Mouse (Mus musculus): ENCODE measurements around the gene Iqcf1.

The Iqcf1 gene

DNA sequence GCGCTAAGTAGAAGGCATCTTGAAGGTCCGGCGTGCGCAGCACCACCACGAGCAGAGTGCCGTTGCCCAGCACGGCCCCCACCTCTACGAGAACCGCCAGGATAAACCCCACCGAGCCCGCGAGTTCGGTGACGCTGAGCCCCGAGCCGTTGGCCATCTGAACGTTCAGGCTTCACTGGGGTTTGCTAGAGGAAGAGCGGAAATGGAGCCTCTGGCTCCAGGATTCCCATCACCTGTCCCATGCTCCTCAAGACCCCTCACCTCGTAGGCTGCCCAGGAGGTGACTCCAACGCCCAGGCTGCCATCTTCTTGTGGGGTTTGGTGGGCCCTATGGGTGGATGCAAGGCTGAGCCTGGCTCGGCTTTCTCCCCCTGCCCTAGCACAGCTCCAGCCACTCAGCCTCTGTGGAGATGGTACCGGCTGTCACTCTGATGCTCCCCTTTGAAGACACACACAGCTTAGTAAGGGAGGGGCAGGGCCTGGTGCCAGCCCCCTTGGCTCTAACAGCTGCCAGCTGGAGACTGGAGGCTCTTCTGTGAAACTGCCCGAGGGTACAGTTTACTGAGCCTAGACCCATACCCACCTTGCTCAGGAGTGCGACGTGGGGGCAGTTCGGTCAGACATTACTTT is 34.1 kb upstream of the Iqcf1 start, which contains the start of gene Gpr62:
TSS of gene Gpr62 (minus strand) at position 368 of the 630 bp plus-strand sequence.
- peak; percentile 90 for DNase-seq

DNA sequence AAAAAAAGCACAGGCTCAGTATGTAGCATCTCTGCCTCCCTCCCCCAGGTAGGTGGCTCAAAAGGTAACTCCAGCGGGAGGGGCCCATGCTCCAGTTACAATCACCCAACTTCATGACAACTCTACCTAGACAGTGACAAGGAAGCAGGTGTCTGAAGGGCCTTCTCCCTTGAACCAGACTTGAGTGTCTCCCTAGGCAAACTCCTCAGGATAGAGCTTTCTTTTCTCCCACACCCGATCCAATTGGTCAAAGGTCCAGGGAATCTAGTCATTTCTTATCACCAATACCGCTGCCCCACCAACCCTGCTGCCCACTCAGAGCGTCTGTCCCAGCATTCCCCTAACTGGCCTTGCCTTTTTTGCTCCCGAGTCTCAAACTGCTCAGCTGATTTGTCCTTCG is 33.0 kb upstream of the Iqcf1 start:
- no peak for DNase-seq

DNA sequence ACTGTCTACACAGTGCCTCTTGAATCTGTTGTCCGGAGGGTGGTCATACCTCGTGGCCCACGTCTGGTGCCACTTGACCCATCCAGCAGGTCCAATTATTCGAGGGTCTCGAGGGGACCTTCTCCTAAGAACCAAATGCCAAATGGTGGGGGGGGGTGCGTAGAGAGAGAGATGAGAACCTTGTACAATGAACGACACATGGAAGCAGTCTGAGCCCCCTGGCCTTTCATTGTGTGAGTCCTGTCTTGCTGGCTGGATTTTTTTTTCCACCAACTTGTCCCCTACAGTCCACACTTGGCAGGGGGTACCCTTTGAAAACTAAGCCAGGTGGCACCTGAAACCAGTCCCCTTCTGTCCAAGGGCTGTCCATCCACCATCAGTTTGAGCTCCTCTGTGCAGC is 32.0 kb upstream of the Iqcf1 start:
- no peak for DNase-seq

DNA sequence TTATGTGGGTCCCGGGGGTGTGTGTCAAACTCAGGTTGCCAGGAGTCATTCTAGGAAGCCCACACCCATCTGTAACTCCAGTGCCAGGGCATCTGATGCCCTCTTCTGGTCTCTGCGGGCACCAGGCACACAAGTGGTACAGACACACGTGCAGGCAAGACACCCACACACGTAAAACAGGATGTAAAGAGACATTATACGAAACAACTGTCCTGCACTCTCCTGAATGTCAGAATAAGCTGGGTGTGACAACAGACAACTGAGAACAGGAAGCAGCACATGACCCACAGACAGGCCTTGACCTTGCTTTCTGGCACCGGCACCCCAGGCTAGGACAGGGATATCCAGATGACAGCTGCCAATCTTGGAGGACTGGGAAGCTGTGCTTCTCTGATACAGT is 30.4 kb upstream of the Iqcf1 start:
- DNase-seq, result peak; percentile 89

DNA sequence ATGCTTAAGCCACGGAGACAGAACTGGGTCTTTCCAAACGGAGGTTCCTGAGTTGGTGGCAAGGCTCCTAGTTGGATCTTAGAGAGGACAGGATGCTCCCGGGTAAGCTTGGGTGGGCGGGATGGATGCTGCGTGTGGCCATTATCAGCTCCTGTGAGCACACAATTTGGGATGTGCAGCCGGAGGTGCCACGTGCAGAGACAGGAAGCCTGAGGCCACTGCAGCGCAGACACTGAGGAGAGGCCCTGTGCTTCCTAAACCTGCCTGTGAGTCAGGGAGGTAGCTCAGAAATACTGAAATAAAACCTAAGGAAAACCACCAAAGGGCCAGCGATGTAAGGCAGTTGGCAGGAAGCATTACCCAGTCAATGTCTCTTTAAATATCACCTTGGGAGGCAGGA is 30.0 kb upstream of the Iqcf1 start:
- peak; percentile 89 for DNase-seq

DNA sequence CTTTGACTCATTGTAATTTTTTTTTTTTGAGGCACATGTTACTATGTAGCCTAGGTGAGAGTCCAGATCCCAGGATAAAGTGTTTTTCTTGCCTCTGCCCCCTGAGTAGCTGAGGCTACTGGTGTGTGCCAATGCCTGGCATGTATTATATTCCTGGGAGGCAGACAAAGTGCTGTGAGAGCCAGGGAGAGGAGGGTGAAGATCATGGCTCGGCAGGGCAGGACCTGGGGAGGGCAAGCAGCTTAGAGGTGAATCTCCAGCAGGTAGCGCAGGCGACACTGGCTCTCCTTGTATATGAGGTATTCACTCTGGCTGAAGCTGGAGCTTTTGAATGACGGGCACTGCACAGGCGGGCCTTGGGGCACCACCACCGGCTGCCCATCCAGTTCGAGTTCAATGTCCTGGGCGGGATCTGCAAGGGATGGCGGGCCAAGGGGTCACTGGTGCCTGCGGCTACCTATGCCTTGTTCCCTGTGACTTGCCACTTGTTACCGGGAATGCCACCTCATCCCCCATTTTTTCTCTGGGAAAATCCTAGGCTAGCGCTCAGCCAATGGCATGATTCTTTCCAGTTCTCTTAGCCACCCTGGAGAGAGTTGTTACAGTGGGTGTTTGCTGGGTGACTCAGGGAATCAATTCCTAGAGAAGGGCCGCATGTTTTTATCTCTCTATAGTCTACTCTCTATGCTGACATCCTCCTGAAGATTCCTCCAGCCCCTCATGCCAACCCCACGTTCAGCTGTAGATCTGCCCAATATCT is 28.6 kb upstream of the Iqcf1 start:
- peak; percentile 95 for DNase-seq

DNA sequence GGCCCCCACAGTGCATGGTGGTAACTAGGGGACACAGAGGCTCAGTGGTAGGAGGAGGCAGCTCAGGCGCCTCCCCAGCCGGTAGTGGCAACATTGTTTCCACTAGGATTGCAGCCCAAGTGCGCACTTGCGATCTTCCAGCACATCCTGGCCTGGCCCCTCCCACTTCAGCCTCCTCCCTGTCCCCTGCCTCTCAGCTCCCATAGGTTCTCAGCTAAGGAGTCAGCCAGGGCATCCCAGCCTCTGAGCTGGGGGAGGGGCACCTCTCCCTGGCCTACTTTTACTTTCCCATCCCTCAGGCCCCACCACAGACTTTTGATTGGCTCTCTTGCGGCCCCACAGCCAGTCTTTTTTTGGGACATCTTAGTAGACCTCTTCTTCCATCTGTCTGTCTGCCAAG is 27.9 kb upstream of the Iqcf1 start:
- peak; percentile 99 for DNase-seq

DNA sequence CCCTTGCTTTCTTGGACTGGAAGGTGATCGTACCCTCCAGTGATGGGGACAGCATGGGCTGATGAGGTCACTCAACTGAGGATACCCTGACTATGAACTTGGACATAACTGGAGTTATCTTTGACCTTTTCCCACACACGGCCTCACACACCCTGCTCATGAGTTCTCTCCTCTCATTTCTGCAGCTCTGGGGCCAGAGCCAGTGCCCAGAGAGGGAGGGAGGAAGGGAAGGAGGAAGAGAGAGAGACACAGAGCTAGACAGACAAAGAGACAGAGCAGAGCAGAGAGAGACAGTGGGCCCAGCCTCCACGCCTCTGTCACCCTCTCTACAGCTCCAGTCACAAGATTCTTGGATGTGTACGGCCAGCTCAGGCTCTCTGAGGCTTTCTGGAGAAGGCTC is 27.4 kb upstream of the Iqcf1 start:
- no peak for DNase-seq

DNA sequence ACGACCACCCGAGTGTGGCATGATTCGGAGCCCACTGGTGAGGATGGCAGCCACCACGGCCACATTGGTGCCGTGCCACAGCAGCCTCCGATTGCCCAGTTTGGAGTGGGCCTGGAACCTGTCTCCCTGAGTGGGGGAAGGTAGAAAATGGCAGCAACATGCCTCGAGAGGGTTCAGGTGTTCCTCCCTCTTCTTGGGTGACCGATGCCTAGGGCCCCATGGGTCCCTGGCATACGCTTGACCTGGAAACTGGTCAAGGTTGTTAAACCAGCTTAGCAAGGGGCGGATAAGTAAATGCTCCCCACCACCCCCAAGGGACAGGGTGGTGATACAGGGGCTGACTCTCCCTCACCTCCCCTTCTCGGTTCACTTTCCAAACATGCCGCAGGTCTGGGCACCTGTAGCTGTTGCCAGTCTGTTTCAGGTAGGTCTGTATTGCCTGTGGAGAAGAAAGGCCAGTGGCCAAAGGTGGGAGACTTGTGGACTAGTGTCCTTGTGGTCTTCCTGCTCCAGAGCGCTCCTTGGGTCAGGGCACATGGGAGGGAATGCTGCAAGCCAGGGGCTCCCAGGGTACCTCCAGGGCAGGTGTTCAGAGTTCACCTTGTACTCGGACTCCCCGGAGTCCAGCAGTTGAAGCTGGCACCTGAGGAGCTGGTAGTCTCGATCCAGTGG is 26.6 kb upstream of the Iqcf1 start:
- DNase-seq, result peak; percentile 96

DNA sequence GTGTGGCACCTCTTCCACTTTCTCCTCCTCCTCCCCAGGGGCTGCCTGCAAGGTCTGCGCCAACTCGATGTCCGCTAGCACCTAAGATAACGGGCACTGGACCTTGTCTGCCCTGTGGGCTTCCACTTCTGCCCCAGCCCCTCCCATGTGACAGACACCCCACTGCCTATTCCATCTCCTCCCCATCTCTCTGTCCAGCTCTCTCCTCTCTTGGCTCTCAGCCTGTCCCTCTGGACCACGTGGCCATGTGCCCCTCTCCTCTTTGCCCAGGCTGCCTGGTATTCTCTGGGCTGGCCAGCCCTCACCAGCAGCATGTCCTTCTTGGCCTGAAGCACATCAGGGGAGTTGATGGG is 26.0 kb upstream of the Iqcf1 start:
- no peak for DNase-seq

DNA sequence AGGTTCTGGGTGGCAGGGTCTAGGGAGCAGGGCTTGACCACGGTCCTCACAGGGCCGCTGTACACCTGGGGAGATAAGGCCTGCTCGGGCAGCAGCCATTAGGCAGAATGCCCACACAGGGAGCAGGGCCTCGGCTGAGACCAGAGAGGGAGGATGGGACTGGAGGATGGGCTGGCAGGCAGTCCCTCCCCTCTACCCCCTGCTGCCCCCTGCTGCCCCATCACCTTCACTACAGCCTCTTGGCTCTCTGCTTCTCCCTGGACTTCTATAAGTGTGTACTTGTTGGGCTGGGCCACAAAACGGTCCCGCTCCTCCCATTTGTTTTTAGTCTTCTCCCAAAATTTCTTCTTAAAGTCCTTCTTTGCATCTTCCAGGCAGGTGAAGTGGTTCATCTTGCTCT is 25.3 kb upstream of the Iqcf1 start:
- DNase-seq, result peak; percentile 98

DNA sequence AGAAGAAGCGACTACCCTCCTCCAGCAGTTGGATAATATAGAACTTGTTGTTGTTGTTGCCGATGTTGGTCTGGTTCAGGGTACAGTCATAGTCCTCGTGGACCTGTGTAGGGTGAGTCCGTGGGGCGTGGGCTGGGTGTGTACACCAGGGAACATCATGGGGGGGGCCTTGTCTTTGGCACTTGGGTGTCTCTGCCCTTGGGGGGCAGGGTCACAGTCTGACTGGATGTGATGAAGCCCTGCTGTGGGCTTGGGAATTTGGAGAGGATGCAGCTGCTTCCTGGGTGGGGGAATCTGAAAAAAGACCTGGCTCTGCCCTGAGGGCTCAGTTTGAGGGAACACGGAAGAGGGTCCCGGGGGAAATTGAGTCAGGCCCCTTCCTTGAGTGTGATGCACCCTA is 24.7 kb upstream of the Iqcf1 start:
- DNase-seq, result peak; percentile 97

DNA sequence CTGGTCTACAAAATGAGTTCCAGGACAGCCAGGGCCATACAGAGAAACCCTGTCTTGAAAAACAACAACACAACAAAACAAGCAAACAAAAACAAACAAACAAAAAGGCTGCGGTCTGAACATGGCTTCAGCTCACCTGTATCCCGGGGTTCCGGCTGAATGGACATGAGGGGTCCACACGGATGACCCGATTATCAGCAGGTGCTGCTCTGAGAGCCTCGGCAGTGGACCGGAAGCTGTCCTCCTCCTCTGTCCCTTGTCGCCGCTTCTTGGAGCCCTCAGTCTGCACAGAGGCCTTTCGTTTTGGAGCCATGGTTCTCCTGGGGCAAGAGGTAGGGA is 24.1 kb upstream of the Iqcf1 start, which contains the start of gene Rrp9:
TSS of gene Rrp9 (plus strand) at position 301 of the 339 bp plus-strand sequence.
- DNase-seq, result no peak

DNA sequence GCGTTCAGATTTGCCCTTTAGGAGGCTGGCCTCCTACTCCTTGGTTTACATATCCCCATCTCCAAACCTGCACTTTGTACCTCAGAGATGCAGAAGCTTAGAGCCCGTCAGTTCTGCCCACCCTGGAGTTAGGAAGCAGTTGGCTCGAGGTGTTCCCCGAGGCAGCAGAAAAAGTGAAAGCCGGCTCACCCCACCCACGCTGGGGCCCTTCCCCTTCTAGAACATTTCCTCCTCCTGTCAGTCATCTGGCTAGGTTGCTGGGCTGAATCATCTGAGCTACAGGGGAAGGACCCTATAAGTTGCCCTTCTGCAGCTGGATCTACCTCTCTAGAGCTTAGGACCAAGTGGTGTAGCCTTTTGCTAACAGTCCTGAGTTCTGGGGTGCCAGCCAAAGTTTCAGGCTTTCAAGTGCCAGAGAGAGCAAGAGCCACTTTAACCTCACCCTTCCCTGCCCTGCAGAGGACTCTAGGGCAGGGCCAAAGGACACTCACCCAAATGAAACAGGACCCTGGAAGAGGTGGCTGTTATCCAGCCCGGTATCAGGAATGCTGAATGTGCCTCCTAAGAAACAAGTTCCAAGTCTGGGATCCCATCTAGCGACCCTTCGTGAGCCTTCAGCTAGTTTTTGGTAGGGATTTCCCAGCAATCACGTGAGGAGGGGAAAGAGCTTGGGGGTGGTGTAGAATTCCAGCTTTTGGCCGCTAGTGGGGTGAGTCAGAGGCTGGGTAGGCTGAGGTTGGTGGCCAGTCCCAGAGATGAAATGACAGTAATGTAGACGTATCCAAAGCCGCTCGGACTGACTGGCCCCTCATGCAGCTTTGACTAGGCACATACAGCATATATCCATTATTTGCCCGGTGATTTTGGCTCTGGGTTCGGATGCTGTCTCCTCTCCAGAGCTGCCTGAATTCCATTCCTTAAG is 23.5 kb upstream of the Iqcf1 start:
- peak; percentile 98 for DNase-seq

DNA sequence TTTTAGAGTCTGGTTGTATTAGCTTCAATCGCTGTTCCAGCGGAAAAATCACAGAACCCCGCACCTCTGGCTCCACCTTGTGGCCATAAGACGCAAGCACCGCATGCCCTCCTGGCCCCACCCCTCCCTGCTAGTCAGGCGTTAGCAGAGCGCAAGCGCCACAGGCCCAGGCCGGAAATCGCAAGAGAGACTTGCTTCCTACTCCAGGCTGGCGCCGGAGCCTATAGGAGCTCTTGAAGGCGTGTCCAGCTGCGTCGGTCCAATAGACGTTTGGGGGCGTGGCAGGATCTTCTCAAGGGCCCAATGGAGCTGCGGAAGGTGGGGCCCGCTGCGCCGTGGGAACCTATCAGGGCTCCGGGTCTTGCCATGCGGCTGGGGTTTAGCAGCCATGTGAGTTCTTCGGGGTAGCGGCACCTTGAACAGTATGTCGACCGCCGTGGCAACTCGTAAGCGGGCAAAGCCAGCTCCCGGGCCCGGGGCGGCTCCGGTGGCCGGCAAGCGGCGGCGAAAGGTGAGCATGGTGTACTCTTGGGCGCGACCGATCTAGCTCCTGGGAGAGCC is 22.8 kb upstream of the Iqcf1 start, which contains the start of gene Parp3:
TSS of gene Parp3 (minus strand) at position 26 of the 561 bp plus-strand sequence.
- DNase-seq, result peak; percentile 100

DNA sequence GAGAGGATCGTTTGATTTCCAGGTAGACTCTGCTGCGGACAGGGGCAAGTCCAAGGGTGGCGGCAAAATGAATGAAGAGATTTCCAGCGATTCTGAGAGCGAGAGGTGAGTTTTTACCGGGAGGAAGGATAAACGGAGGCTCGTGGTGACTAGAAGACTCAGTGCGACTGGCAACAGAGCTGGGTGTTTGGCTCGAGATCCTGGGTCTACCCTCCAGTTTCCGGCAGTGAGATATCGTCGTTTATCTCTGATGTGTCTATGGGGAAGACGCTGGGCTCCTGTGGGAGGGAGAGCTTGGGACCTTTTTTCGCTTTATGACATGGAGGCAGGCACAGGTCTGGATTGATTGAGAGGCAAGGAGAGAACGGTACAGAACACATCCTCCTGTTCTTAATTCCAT is 22.1 kb upstream of the Iqcf1 start:
- DNase-seq, result peak; percentile 91

DNA sequence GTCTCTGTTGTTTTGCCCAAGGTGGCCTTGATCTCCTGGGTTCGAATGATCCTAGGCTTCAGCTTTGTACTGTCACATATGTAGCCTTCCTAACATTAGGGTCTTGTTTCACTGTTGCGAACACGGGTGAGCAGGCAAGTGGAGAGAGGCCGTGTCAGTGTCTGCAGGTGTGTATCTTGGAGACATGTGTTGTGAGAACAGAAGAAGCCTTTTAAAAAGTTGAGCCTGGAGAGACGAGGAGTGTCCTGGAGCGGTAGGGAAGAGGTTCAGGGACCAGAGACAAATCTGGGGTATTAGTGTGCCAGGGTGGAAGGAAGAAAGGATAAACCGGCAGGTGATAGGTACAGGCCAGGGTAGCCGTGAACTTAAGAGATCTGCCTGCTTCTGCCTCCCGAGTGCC is 21.7 kb upstream of the Iqcf1 start:
- DNase-seq, result peak; percentile 84

DNA sequence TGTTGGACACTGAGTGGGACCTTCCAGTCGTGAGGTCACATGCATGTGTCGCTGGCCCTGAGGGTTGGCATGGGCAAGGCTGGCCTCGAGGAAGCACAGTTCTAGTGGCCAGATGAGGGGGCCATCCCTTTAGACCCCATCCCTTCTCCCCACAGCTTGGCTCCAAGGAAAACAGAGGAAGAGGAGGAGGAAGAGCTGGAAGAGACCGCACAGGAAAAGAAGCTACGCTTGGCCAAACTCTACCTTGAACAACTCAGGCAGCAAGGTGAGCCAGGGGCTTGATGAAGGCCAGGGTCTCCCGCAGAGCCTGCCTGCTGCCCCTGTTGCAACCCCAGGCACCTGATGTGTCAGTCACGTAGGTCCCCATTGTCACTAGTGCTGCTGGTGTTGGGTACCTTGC is 19.2 kb upstream of the Iqcf1 start:
- peak; percentile 91 for DNase-seq

DNA sequence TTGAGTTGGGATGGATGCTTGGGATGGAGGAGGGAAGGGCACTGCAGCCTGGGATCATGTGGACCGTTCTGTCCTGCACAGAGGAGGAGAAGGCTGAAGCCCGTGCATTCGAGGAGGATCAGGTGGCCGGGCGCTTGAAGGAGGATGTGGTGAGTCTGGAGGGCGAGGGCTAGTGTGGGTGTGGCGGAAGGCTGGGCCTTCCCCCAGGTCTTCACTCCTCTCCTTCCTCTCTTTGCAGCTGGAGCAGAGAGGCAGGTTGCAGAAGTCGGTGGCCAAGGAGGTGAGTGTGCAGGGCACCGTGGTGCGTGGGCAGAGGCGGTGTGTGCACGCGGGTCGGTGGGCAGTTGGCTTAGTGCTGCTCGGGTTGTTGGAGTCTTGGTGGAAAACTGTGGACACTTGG is 18.7 kb upstream of the Iqcf1 start:
- DNase-seq, result peak; percentile 85

DNA sequence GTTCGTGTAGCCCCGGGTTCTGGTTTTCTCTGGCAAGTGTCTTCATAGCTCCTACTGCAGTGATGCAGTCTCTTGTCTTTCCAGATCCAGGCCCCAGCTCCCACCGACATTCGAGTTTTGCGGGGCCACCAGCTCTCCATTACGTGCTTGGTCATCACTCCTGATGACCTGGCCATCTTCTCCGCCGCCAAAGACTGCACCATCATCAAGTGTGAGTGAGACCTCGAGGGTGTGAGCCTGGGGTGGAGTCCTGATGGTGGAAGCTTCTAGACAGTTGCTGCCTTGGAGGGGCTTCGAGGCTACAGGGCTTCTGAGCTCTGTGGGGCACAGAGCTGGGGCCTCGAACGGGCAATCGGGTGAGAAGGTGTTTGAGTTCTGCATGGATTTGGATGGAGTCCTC is 18.1 kb upstream of the Iqcf1 start:
- peak; percentile 88 for DNase-seq

DNA sequence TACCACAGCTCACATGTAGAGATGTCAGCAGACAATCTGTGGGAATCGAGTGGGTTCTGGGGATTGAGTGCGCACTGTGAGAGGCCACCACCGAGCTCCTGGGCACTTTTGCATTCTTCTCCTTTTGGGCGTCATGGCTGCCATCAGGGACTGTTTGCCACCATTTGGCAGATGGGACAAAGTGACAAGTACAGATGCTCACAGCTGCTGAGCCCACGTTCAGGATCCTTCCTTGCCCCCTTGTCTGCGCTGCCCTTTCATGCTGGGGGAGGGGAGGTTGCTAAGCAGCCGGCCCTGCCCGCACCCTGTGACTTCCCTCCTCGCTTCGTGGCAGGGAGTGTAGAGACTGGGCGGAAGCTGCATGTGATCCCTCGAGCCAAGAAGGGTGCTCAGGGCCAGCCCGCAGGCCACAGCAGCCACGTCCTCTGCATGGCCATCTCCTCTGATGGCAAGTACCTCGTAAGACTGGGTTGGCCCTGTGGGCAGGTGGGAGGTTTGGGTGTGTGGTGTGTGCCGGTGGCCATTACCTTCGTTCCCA is 17.1 kb upstream of the Iqcf1 start:
- peak; percentile 87 for DNase-seq

DNA sequence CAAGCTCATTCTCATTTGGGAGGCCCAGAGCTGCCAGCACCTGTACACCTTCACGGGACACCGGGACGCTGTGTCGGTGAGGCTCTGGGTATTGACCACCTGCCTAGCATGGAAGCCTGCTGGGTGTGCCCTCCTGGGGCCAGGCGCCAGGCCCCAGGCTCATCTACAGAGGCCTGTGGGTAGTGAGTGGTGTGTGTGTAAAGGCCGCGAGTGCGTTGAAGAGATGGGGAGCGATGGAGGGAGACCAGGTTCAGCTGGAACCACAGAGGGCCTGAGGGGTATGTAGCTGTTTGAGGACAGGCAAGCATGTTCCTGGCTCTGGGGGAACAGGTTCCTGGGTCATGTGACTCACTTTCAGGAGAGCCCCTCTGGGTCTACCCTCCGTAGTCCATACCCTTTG is 16.6 kb upstream of the Iqcf1 start:
- peak; percentile 86 for DNase-seq
